Mouse (Mus musculus): ENCODE results near the gene Tgfbr3. TPM values are rescaled to one million over a fixed set of nuclear protein-coding genes. Genes with fewer than 3 reads are reported as not detected.
"Not testable (repeated sequence)": the region's sequence is repeated elsewhere in the genome, so short reads cannot be mapped to it uniquely, and the experiment has no call there.

Gene Tgfbr3
- polyA plus RNA-seq, 1 experiment from 2014 or later, result 4.4 TPM

DNA sequence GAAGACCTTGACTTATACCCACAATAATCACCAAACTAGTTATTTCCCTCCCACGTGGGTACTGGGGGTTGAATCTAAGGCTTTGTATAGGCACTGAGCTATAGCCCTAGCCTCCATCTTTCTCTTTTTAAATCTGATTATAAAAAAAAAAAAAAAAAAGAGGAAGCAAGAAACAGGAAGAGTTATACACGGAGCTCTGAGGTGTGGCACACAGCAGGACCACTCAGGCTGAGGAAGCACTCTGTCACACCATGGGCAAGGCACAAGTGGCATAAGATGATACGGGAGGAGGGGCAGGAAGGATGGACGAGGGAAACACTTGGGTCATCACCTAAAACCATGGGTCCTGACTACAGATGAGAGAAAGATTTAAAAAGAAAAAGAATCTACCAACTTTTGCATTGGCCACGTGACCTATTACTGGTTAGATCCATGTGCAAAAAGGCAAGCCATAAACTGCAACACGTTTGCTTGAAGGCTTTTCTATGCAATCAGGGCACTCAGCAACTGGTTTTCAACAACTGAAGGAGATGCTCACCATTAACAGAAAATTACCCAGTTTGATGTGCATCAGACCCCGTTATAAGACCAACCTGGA lies 64.5 kb downstream of the Tgfbr3 start:
- peaks cover 39% of the 10 kb centered on the region for H3K4me1 ChIP-seq (ENCODE audit: insufficient read depth)
- no peak for ATAC-seq
- no peak for DNase-seq
- no peaks in the 10 kb centered on the region; the same call in 1 of the 2 replicates for H3K36me3 ChIP-seq (replicated peaks; ENCODE audit: insufficient read depth, low read length)
- H3K4me3 ChIP-seq (ENCODE audit: low read depth, low read length), result no peak overlapping the region
- TF ChIP-seq CTCF (IDR thresholded peaks at IDR 0.05; ENCODE audit: low read depth), result no peak
- no peak for TF ChIP-seq EP300 (IDR thresholded peaks at IDR 0.05; ENCODE audit: low read depth)
- 43% methylated on average over 7 of the region's 7 CpGs for WGBS (ENCODE audit: insufficient replicate concordance)
- no peak overlapping the region for H3K27ac ChIP-seq (ENCODE audit: low read depth)
- no peak overlapping the region for H3K9ac ChIP-seq (replicated peaks)
- no peaks in the 10 kb centered on the region for H3K9me3 ChIP-seq (ENCODE audit: low read length)
- H3K27me3 ChIP-seq (ENCODE audit: insufficient read depth, low read length), result no peaks in the 10 kb centered on the region
- no peak overlapping the region for H3K4me2 ChIP-seq (ENCODE audit: low read depth, low read length)

DNA sequence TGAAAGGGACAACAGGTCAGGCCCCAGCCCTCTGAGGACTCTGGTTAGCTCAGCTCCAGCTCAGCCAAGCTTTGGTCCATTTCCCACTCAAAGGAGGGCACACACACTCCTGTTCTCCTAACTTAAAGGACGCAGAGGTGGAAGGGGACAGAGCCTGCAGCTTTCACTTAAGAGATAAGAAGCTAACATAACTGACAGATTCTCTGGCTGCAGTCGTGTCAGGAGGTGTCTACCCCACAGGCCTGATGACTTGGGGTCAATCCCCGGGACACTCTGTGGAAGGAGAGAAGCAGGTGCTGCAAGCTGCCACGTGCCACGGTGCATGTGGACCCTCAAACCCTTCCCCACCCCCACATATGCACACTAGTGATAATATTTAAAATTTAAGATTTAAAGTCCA lies 65.3 kb downstream of the Tgfbr3 start:
- H3K9me3 ChIP-seq (ENCODE audit: low read length), result no peaks in the 10 kb centered on the region
- H3K27ac ChIP-seq (ENCODE audit: low read depth), result peak overlapping the region; percentile 41

DNA sequence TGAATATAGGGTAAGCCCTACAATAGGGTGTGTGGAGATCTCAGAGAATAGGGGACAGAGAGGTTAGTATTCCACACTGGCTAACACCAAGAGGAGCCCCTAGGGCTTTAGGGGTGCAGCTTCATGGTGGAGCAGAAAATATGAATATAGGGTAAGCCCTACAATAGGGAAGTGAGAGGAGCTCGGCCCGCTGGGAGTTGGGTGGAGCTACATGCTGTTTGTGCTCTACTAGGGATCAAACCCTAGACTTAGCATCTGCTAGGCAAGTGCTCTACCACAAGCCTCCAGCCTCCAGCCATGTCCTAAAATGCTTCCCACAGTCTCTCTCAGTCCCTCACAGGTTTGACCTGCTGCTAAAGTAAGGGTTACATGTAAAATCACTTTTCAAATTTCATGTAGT lies 65.9 kb downstream of the Tgfbr3 start:
- not testable (repeated sequence) for H3K4me2 ChIP-seq (ENCODE audit: low read depth, low read length); ATAC-seq; H3K9me3 ChIP-seq (ENCODE audit: low read length); H3K4me3 ChIP-seq (ENCODE audit: low read depth, low read length); DNase-seq; H3K36me3 ChIP-seq (replicated peaks; ENCODE audit: insufficient read depth, low read length); H3K9ac ChIP-seq (replicated peaks); H3K27me3 ChIP-seq (ENCODE audit: insufficient read depth, low read length)
- Histone ChIP-seq H3K4me1 (ENCODE audit: insufficient read depth) (peaks cover 29% of the 10 kb centered on the region), H3K27ac (ENCODE audit: low read depth) (peak overlapping the region; percentile 64; the same call in 1 of the 2 replicates)
- WGBS (ENCODE audit: insufficient replicate concordance), result 36% methylated on average over 2 of the region's 2 CpGs

More for the DNA sequence above, 65.3 kb downstream of the Tgfbr3 start:
- Histone ChIP-seq H3K36me3 (replicated peaks; ENCODE audit: insufficient read depth, low read length) (no peaks in the 10 kb centered on the region; the same call in 1 of the 2 replicates), H3K4me1 (ENCODE audit: insufficient read depth) (peaks cover 36% of the 10 kb centered on the region), H3K27me3 (ENCODE audit: insufficient read depth, low read length) (no peaks in the 10 kb centered on the region), H3K4me2 (ENCODE audit: low read depth, low read length) (no peak overlapping the region), H3K4me3 (ENCODE audit: low read depth, low read length) (no peak overlapping the region), H3K9ac (replicated peaks) (no peak overlapping the region)
- TF ChIP-seq EP300 (IDR thresholded peaks at IDR 0.05; ENCODE audit: low read depth) (no peak), CTCF (IDR thresholded peaks at IDR 0.05; ENCODE audit: low read depth) (no peak)
- 38% methylated on average over 5 of the region's 5 CpGs for WGBS (ENCODE audit: insufficient replicate concordance)
- ATAC-seq (0 out of 2 replicates have a peak, but pooled peaks have one; percentile 25), DNase-seq (no peak)

DNA sequence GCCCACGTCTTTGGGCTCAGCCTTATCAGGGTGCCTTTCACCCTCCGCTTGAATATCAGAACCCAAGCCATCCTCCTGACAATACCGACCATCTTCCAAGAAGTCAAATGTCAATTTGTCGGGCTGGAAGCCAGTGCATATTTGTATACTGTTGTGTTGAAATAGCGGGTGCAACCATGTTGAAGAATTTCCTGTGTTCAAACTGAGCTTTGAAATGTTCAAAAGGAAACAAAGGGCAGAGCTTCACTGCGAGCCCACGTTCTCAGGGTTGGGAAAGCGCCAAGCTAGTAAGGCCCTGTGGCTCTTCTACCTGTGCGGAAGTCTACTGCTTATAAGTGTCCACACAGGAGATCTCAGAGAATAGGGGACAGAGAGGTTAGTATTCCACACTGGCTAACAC lies 66.4 kb downstream of the Tgfbr3 start:
- Histone ChIP-seq H3K27ac (ENCODE audit: low read depth) (peak overlapping the region; percentile 64; the same call in 1 of the 2 replicates), H3K4me1 (ENCODE audit: insufficient read depth) (peaks cover 29% of the 10 kb centered on the region), H3K4me2 (ENCODE audit: low read depth, low read length) (no peak overlapping the region), H3K36me3 (replicated peaks; ENCODE audit: insufficient read depth, low read length) (no peaks in the 10 kb centered on the region; the same call in 1 of the 2 replicates), H3K4me3 (ENCODE audit: low read depth, low read length) (no peak overlapping the region), H3K9ac (replicated peaks) (no peak overlapping the region), H3K9me3 (ENCODE audit: low read length) (no peaks in the 10 kb centered on the region), H3K27me3 (ENCODE audit: insufficient read depth, low read length) (no peaks in the 10 kb centered on the region)
- TF ChIP-seq CTCF (IDR thresholded peaks at IDR 0.05; ENCODE audit: low read depth) (no peak), EP300 (IDR thresholded peaks at IDR 0.05; ENCODE audit: low read depth) (peak; percentile 25; the same call in 1 of the 2 replicates)
- ATAC-seq (peak; percentile 41), DNase-seq (no peak)
- 42% methylated on average over 9 of the region's 9 CpGs for WGBS (ENCODE audit: insufficient replicate concordance)

DNA sequence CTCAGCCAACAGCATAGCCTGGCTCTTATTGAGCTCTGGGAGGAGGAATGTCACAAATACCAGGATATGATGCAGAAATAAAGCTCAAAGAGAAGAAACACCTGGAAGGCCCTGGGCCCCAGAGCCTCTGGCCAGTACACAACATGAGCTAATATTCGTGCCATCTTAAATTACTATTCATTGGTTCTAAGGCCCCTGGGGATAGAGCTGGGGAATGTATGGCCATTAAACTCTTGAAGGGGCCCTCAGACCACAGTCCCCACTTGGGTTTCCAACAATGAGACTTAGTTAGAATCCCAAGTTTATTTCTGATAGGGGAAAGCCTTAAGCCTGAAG lies 66.8 kb downstream of the Tgfbr3 start:
- no peaks in the 10 kb centered on the region for H3K9me3 ChIP-seq (ENCODE audit: low read length)
- no peaks in the 10 kb centered on the region; the same call in 1 of the 2 replicates for H3K36me3 ChIP-seq (replicated peaks; ENCODE audit: insufficient read depth, low read length)
- TF ChIP-seq CTCF (IDR thresholded peaks at IDR 0.05; ENCODE audit: low read depth) (no peak), EP300 (IDR thresholded peaks at IDR 0.05; ENCODE audit: low read depth) (no peak)
- no peak overlapping the region for H3K4me3 ChIP-seq (ENCODE audit: low read depth, low read length)
- DNase-seq (no peak), ATAC-seq (no peak)
- no peak overlapping the region for H3K9ac ChIP-seq (replicated peaks)
- H3K4me1 ChIP-seq (ENCODE audit: insufficient read depth), result peaks cover 29% of the 10 kb centered on the region
- H3K4me2 ChIP-seq (ENCODE audit: low read depth, low read length), result no peak overlapping the region
- 78% methylated on average over 1 of the region's 1 CpGs for WGBS (ENCODE audit: insufficient replicate concordance)
- H3K27ac ChIP-seq (ENCODE audit: low read depth), result 0 out of 2 replicates have a peak overlapping the region, but pooled peaks have one; percentile 64
- no peaks in the 10 kb centered on the region for H3K27me3 ChIP-seq (ENCODE audit: insufficient read depth, low read length)

DNA sequence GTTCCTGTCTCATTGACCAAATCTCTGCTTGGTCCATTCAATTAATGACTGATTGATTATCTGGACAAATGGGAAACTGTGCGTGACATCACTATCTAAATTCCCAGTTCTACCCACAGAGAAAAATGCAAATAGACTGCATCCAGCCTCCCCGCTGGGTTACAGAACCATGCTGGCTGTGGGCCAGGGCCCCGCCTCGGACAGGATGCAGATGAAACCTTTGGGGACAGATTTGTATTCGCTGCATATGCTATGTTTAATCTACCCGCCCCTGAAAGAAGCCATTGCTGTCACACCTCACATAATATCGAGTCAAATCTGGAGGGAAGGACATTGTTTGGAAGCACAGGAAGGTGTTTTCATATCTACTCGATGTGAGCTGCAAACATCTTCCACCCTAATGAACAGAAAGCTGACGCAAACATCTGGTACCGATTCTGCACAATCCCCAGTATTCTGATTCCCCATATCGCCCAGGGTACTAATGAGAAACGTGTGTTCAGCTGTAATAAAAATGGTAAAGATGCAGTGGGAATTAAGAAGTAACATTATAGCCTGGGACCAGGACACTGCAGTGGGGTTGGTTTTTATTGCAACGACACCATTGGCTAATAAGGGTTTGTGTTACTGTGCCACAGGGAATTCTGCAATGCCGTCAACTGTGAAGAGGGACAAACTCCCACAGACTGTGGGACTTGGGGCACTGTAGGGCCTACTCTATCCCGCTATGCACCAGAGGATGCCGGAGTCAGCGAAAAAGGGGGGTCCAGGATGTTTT lies 67.3 kb downstream of the Tgfbr3 start:
- Histone ChIP-seq H3K4me1 (ENCODE audit: insufficient read depth) (peaks cover 29% of the 10 kb centered on the region), H3K27ac (ENCODE audit: low read depth) (no peak overlapping the region), H3K9ac (replicated peaks) (no peak overlapping the region), H3K27me3 (ENCODE audit: insufficient read depth, low read length) (no peaks in the 10 kb centered on the region), H3K9me3 (ENCODE audit: low read length) (no peaks in the 10 kb centered on the region), H3K4me2 (ENCODE audit: low read depth, low read length) (no peak overlapping the region), H3K36me3 (replicated peaks; ENCODE audit: insufficient read depth, low read length) (no peaks in the 10 kb centered on the region; the same call in 1 of the 2 replicates), H3K4me3 (ENCODE audit: low read depth, low read length) (no peak overlapping the region)
- ATAC-seq (no peak), DNase-seq (peak; percentile 60)
- 67% methylated on average over 17 of the region's 17 CpGs for WGBS (ENCODE audit: insufficient replicate concordance)
- TF ChIP-seq EP300 (IDR thresholded peaks at IDR 0.05; ENCODE audit: low read depth), result no peak
- TF ChIP-seq CTCF (IDR thresholded peaks at IDR 0.05; ENCODE audit: low read depth), result no peak
